Mouse (Mus musculus): Measurements from ENCODE around the gene 1110004F10Rik. TPM values are rescaled to one million over a fixed set of nuclear protein-coding genes. Genes with fewer than 3 reads are reported as not detected.

1110004F10Rik gene
- total and polyA plus RNA-seq, 3 experiments, result 158 to 182 TPM; not detected in 1

GRCm38 (mm10) chr7:116149568-116149967 is 110.4 kb downstream of the 1110004F10Rik start:
- Histone ChIP-seq H3K79me2 (ENCODE audit: control insufficient read depth, insufficient read depth, low read length, poor library complexity) (no peaks in the 10 kb centered on the region), H3K9ac (ENCODE audit: control insufficient read depth, low read depth, low read length, poor library complexity, severe bottlenecking) (no peak overlapping the region), H3K9me3 (replicated peaks; ENCODE audit: insufficient read depth, low read length) (no peaks in the 10 kb centered on the region), H3K36me3 (ENCODE audit: control insufficient read depth in 1 of 2, insufficient read depth in 2 of 2, low read length in 2 of 2) (no peaks in the 10 kb centered on the region), H3K27me3 (ENCODE audit: control insufficient read depth in 1 of 2, insufficient read depth in 2 of 2, low read length in 2 of 2) (no peaks in the 10 kb centered on the region), H3K4me3 (ENCODE audit: control insufficient read depth in 1 of 2, insufficient read depth in 1 of 2, low read depth in 2 of 2, low read length in 2 of 2) (no peak overlapping the region), H3K4me1 (ENCODE audit: control insufficient read depth in 1 of 2, insufficient read depth in 2 of 2, low read length in 2 of 2) (no peaks in the 10 kb centered on the region), H3K27ac (ENCODE audit: control insufficient read depth, low read depth, low read length) (no peak overlapping the region)
- no peak for DNase-seq (ENCODE audit: low read depth, low spot score)
- TF ChIP-seq HCFC1 (IDR thresholded peaks at IDR 0.05; ENCODE audit: low read depth, low read length) (no peak), RCOR1 (IDR thresholded peaks at IDR 0.05; ENCODE audit: low read depth, low read length) (no peak), NRF1 (IDR thresholded peaks at IDR 0.05; ENCODE audit: insufficient read depth, low read depth, low read length, poor library complexity, severe bottlenecking) (no peak), JUND (IDR thresholded peaks at IDR 0.05; ENCODE audit: low read depth, low read length) (no peak), GATA1 (IDR thresholded peaks at IDR 0.05; ENCODE audit: low read depth, low read length) (no peak), MEF2A (IDR thresholded peaks at IDR 0.05; ENCODE audit: extremely low read depth, insufficient replicate concordance, low read depth, low read length, poor library complexity, severe bottlenecking) (no peak)

GRCm38 (mm10) chr7:116153781-116154368 is 114.7 kb downstream of the 1110004F10Rik start:
- no peaks in the 10 kb centered on the region for H3K79me2 ChIP-seq (ENCODE audit: control insufficient read depth, insufficient read depth, low read length, poor library complexity)
- H3K27me3 ChIP-seq (ENCODE audit: control insufficient read depth in 1 of 2, insufficient read depth in 2 of 2, low read length in 2 of 2), result no peaks in the 10 kb centered on the region
- no peak overlapping the region for H3K27ac ChIP-seq (ENCODE audit: control insufficient read depth, low read depth, low read length)
- H3K9ac ChIP-seq (ENCODE audit: control insufficient read depth, low read depth, low read length, poor library complexity, severe bottlenecking), result no peak overlapping the region
- no peaks in the 10 kb centered on the region for H3K4me1 ChIP-seq (ENCODE audit: control insufficient read depth in 1 of 2, insufficient read depth in 2 of 2, low read length in 2 of 2)
- DNase-seq (ENCODE audit: low read depth, low spot score), result no peak
- TF ChIP-seq TCF12 (IDR thresholded peaks at IDR 0.05; ENCODE audit: low read depth, low read length), result no peak
- TF ChIP-seq GABPA (IDR thresholded peaks at IDR 0.05; ENCODE audit: low read depth, low read length), result no peak
- TF ChIP-seq CTCF (IDR thresholded peaks at IDR 0.05 in 2 of 3, conservative IDR thresholded peaks at IDR 0.05 in 1 of 3; ENCODE audit: control insufficient read depth in 1 of 3, insufficient read depth in 1 of 3, low read depth in 2 of 3, low read length in 3 of 3, poor library complexity in 1 of 3, severe bottlenecking in 1 of 3), result no peak
- TF ChIP-seq KAT2A (conservative IDR thresholded peaks at IDR 0.05; ENCODE audit: low read depth, low read length), result no peak
- TF ChIP-seq UBTF (IDR thresholded peaks at IDR 0.05; ENCODE audit: borderline replicate concordance, insufficient read depth, low read depth, low read length), result no peak
- no peak for TF ChIP-seq MYB (IDR thresholded peaks at IDR 0.05; ENCODE audit: low read depth, low read length)
- no peaks in the 10 kb centered on the region for H3K9me3 ChIP-seq (replicated peaks; ENCODE audit: insufficient read depth, low read length)
- H3K36me3 ChIP-seq (ENCODE audit: control insufficient read depth in 1 of 2, insufficient read depth in 2 of 2, low read length in 2 of 2), result no peaks in the 10 kb centered on the region
- no peak overlapping the region for H3K4me3 ChIP-seq (ENCODE audit: control insufficient read depth in 1 of 2, insufficient read depth in 1 of 2, low read depth in 2 of 2, low read length in 2 of 2)

Other genes with a start within 250 kb of the 1110004F10Rik start
- gene Sox6, start 601 bp upstream of the 1110004F10Rik start, total RNA-seq (2012; rRNA removed), result 1.8 and 2.6 TPM in 2 replicates
- 1 to 10 TPM in 1 of 2 experiments, not detected in 1; 4.6 TPM for gene Sox6, start 601 bp upstream of the 1110004F10Rik start, polyA plus RNA-seq (2012; ENCODE audit: insufficient read depth in 1 of 2, insufficient read length in 2 of 2, low read depth in 1 of 2, low replicate concordance in 2 of 2, missing spikeins in 1 of 2)
- 20.8 and 21.0 TPM in 2 replicates for gene Gm4353, start 45.2 kb downstream of the 1110004F10Rik start, total RNA-seq (2012; rRNA removed)
- 10 to 100 TPM in 1 of 2 experiments, not detected in 1; 22.7 TPM for gene Gm4353, start 45.2 kb downstream of the 1110004F10Rik start, polyA plus RNA-seq (2012; ENCODE audit: insufficient read depth in 1 of 2, insufficient read length in 2 of 2, low read depth in 1 of 2, low replicate concordance in 2 of 2, missing spikeins in 1 of 2)

All from MEL (cell line).